Comparison of ENCODE assay signal across 8 mouse cellular contexts in the genomic region with DNA sequence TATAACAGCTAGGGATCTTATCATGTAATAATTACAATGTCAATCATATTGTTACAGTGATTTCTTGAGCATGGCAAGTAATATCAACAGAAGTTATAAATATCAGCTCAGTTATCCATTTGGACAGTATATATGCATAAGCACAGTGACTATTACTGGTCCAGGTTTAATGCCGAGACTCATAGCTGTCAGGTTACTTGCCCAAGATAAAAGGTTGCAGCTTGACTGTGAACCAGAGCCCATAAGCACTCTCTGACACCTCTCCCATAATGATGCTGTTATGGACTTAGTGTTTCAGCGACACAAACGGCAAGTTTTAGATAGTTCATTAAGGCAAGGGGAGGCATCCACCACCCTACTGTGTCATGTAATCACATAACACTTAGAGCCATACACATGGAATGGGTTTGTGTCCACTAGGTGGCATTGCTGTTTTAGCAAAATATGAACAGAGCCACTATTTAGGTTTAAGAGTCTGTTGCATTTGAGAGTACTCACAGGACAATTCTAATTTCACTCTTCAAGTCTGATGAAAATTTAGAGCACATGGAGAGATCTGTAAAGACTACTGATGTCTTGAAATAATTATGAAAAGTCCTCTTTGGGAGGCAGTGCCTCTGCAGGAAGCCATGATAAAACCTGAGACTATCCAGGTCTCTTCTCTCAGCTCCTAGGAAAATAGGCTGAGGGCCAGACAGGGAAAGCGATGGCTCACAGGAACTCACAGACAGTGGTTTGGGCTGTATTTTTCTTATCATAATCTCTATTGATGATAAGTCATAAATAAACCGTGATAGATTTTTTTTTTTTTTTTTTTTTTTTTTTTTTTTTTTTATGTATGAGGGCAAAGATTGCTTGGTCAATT.
A peak's percentile ranks its signal among the peaks of the same experiment; 100 is the strongest.
DNase-seq lines count a peak whose midpoint lies in the region; ATAC-seq and TF ChIP-seq lines count a peak whose summit lies in the region.

No protein-coding gene starts in this region.

- H3K9ac ChIP-seq in intestine, postnatal 0 days (ENCODE audit: low read depth, low read length) = no peak overlapping the region
- H3K9ac ChIP-seq in intestine, embryonic 15.5 days = no peak overlapping the region
- H3K9ac ChIP-seq in forebrain, embryonic 12.5 days = no peak overlapping the region
- no peak overlapping the region for H3K9ac ChIP-seq in midbrain, embryonic 13.5 days (replicated peaks)

- 54% methylated on average over 5 of the region's 5 CpGs for WGBS in intestine, postnatal 0 days
- 63% methylated on average over 5 of the region's 5 CpGs for WGBS in intestine, embryonic 15.5 days
- WGBS in forebrain, embryonic 12.5 days = 66% methylated on average over 5 of the region's 5 CpGs
- WGBS in large intestine, adult 2 months = 52% methylated on average over 5 of the region's 5 CpGs
- WGBS in midbrain, embryonic 13.5 days = 63% methylated on average over 5 of the region's 5 CpGs

- no peak overlapping the region for H3K27ac ChIP-seq in intestine, postnatal 0 days (ENCODE audit: low read depth, low read length)
- H3K27ac ChIP-seq in intestine, embryonic 15.5 days = no peak overlapping the region
- H3K27ac ChIP-seq in forebrain, embryonic 12.5 days = no peak overlapping the region
- H3K27ac ChIP-seq in midbrain, embryonic 13.5 days = no peak overlapping the region

- TF ChIP-seq CTCF in intestine, postnatal 0 days (IDR thresholded peaks at IDR 0.05; ENCODE audit: low read depth) = peak; percentile 83

- H3K9me3 ChIP-seq in intestine, postnatal 0 days (ENCODE audit: control insufficient read depth) = no peaks in the 10 kb centered on the region
- H3K9me3 ChIP-seq in intestine, embryonic 15.5 days = no peaks in the 10 kb centered on the region
- no peaks in the 10 kb centered on the region for H3K9me3 ChIP-seq in forebrain, embryonic 12.5 days
- H3K9me3 ChIP-seq in midbrain, embryonic 13.5 days = no peaks in the 10 kb centered on the region

- peak; percentile 71 for DNase-seq in MN1 (ENCODE audit: low spot score)
- DNase-seq in large intestine, adult 2 months (ENCODE audit: low read depth, low spot score) = peak; percentile 19
- no peak for DNase-seq in thymus, postnatal 14 days
- no peak for DNase-seq in urinary bladder, postnatal 10 days (ENCODE audit: low spot score)

- no peaks in the 10 kb centered on the region for H3K27me3 ChIP-seq in intestine, postnatal 0 days (replicated peaks; ENCODE audit: control insufficient read depth, insufficient read depth, low read length)
- H3K27me3 ChIP-seq in intestine, embryonic 15.5 days (replicated peaks) = no peaks in the 10 kb centered on the region
- no peaks in the 10 kb centered on the region for H3K27me3 ChIP-seq in forebrain, embryonic 12.5 days
- no peaks in the 10 kb centered on the region for H3K27me3 ChIP-seq in midbrain, embryonic 13.5 days

- H3K36me3 ChIP-seq in intestine, postnatal 0 days (ENCODE audit: control insufficient read depth, insufficient read depth) = no peaks in the 10 kb centered on the region
- H3K36me3 ChIP-seq in intestine, embryonic 15.5 days = no peaks in the 10 kb centered on the region
- H3K36me3 ChIP-seq in forebrain, embryonic 12.5 days (replicated peaks) = no peaks in the 10 kb centered on the region
- peaks cover 9% of the 10 kb centered on the region for H3K36me3 ChIP-seq in midbrain, embryonic 13.5 days

- H3K4me2 ChIP-seq in intestine, postnatal 0 days (replicated peaks; ENCODE audit: low read depth) = no peak overlapping the region
- no peak overlapping the region for H3K4me2 ChIP-seq in intestine, embryonic 15.5 days (replicated peaks)
- H3K4me2 ChIP-seq in forebrain, embryonic 12.5 days = no peak overlapping the region
- no peak overlapping the region for H3K4me2 ChIP-seq in midbrain, embryonic 13.5 days (replicated peaks)

- H3K4me1 ChIP-seq in intestine, postnatal 0 days (replicated peaks; ENCODE audit: control insufficient read depth, insufficient read depth, low read length) = no peaks in the 10 kb centered on the region
- H3K4me1 ChIP-seq in intestine, embryonic 15.5 days (replicated peaks) = no peaks in the 10 kb centered on the region
- H3K4me1 ChIP-seq in forebrain, embryonic 12.5 days = peaks cover 2% of the 10 kb centered on the region; the same call in 1 of the 2 replicates
- no peaks in the 10 kb centered on the region for H3K4me1 ChIP-seq in midbrain, embryonic 13.5 days (replicated peaks)

- H3K4me3 ChIP-seq in intestine, postnatal 0 days (ENCODE audit: low read depth, low read length) = no peak overlapping the region
- H3K4me3 ChIP-seq in intestine, embryonic 15.5 days (replicated peaks) = no peak overlapping the region
- H3K4me3 ChIP-seq in forebrain, embryonic 12.5 days (replicated peaks) = no peak overlapping the region
- no peak overlapping the region for H3K4me3 ChIP-seq in midbrain, embryonic 13.5 days (replicated peaks)

- no peak for ATAC-seq in intestine, postnatal 0 days
- no peak for ATAC-seq in intestine, embryonic 15.5 days
- ATAC-seq in forebrain, embryonic 12.5 days (ENCODE audit: low FRiP score) = peak; percentile 83
- ATAC-seq in midbrain, embryonic 13.5 days = peak; percentile 86

Comparison
In these comparisons a context has a peak if more than half of its experiments do, and no peak if none do; other contexts are left out.
1. ATAC-seq: peak in forebrain, embryonic 12.5 days (single experiment) and midbrain, embryonic 13.5 days (single experiment); none in intestine, postnatal 0 days (single experiment) and intestine, embryonic 15.5 days (single experiment).
2. DNase-seq: peak in MN1 (single experiment) and large intestine, adult 2 months (single experiment); none in thymus, postnatal 14 days (single experiment) and urinary bladder, postnatal 10 days (single experiment).